Mouse (Mus musculus) liver, postnatal 0 days (tissue): ENCODE measurements around the gene Aldh18a1. TPM values are rescaled to one million over a fixed set of nuclear protein-coding genes. Genes with fewer than 3 reads are reported as not detected.
"Not testable (repeated sequence)": the region's sequence is repeated elsewhere in the genome, so short reads cannot be mapped to it uniquely, and the experiment has no call there.

Experiments used
- ATAC-seq: fragments of 200-750 bp; cut with Nextera tagmentation; 2 replicates; pipeline ENCODE4 v1.8.0; 2017; ENCODE audit warnings: mild to moderate bottlenecking, moderate library complexity
- DNase-seq: peaks from one replicate; pipeline ENCODE4 v3.0.0-alpha.2; 2016
- H3K27ac ChIP-seq: fragments of 300-500 bp; sonication (generic); 2 replicates; pipeline ENCODE4 v1.5.1; 2014; ENCODE audit warnings: antibody characterized with exemption, moderate library complexity, mild to moderate bottlenecking, low read depth
- H3K27me3 ChIP-seq: fragments of 300-500 bp; sonication (generic); 2 replicates; pipeline ENCODE4 v1.6.1; 2014; ENCODE audit warnings: low read length, control low read depth, mixed read lengths; ENCODE audit not compliant: insufficient read depth
- H3K36me3 ChIP-seq: fragments of 300-500 bp; sonication (generic); replicated peaks from 2 replicates; pipeline ENCODE4 v1.6.1; 2014; ENCODE audit warnings: mild to moderate bottlenecking, control low read depth, low read length, moderate library complexity, mixed read lengths; ENCODE audit not compliant: insufficient read depth
- H3K4me1 ChIP-seq: fragments of 300-500 bp; sonication (generic); 2 replicates; pipeline ENCODE4 v1.6.1; 2014; ENCODE audit warnings: antibody characterized with exemption, mild to moderate bottlenecking, control low read depth; ENCODE audit not compliant: insufficient read depth
- H3K4me2 ChIP-seq: fragments of 300-500 bp; sonication (generic); 2 replicates; pipeline ENCODE4 v1.6.1; 2014; ENCODE audit warnings: low read depth, mild to moderate bottlenecking, low read length, moderate library complexity, mixed read lengths
- H3K4me3 ChIP-seq: fragments of 300-500 bp; sonication (generic); 2 replicates; pipeline ENCODE4 v1.5.1; 2014; ENCODE audit warnings: low read depth, low read length
- H3K9ac ChIP-seq: fragments of 300-500 bp; sonication (generic); replicated peaks from 2 replicates; pipeline ENCODE4 v1.6.1; 2014; ENCODE audit warnings: mild to moderate bottlenecking, moderate library complexity
- H3K9me3 ChIP-seq: fragments of 300-500 bp; sonication (generic); 2 replicates; pipeline ENCODE4 v1.6.1; 2016; ENCODE audit warnings: mild to moderate bottlenecking, control low read depth, low read length, mixed read lengths
- CTCF ChIP-seq: sonication (generic); IDR thresholded peaks from 2 replicates; pipeline ENCODE4 v1.5.1; 2016; ENCODE audit warnings: antibody characterized with exemption, low read depth
- EP300 ChIP-seq: IDR thresholded peaks from 2 replicates; pipeline ENCODE4 v1.6.1; 2016; ENCODE audit warnings: antibody characterized with exemption, low read depth, mild to moderate bottlenecking
- WGBS: fragments of 180-500 bp; shearing (Covaris S2); extraction: QIAGEN DNeasy Blood & Tissue Kit; methylation state at CpG from one replicate; pipeline ENCODE4 v1.1.7; 2014; ENCODE audit not compliant: insufficient replicate concordance; 5-methylcytosine and 5-hydroxymethylcytosine counted together
- polyA plus RNA-seq: library from polyadenylated mRNA; unstranded; fragments of >200 nt; fragmentation: Nextera tagmentation; extraction: Ambion mirVana; gene quantifications from 2 replicates; pipeline ENCODE4 v1.2.1, GENCODE M21; 2015

Gene Aldh18a1
- polyA plus RNA-seq, 1 experiment from 2014 or later: 9.1 TPM

GRCm38 (mm10) chr19:40630096-40630495 lies 41.8 kb upstream of the Aldh18a1 start:
- Histone ChIP-seq H3K36me3 (no peaks in the 10 kb centered on the region), H3K4me1 (no peaks in the 10 kb centered on the region), H3K9ac (no peak overlapping the region), H3K27ac (peak overlapping the region; percentile 35; the same call in 1 of the 2 replicates), H3K4me3 (no peak overlapping the region), H3K27me3 (no peaks in the 10 kb centered on the region), H3K4me2 (no peak overlapping the region), H3K9me3 (no peaks in the 10 kb centered on the region)
- no peak for DNase-seq
- 77% methylated on average over 3 of the region's 3 CpGs for WGBS
- TF ChIP-seq EP300: no peak
- no peak for TF ChIP-seq CTCF
- ATAC-seq: no peak

GRCm38 (mm10) chr19:40628950-40629349 lies 40.7 kb upstream of the Aldh18a1 start:
- TF ChIP-seq EP300 (no peak), CTCF (no peak)
- ATAC-seq: no peak

GRCm38 (mm10) chr19:40625935-40626334 lies 37.7 kb upstream of the Aldh18a1 start:
- TF ChIP-seq CTCF (no peak), EP300 (no peak)
- Histone ChIP-seq H3K9ac (no peak overlapping the region), H3K27ac (no peak overlapping the region), H3K4me2 (no peak overlapping the region), H3K27me3 (no peaks in the 10 kb centered on the region), H3K4me3 (no peak overlapping the region), H3K9me3 (no peaks in the 10 kb centered on the region), H3K4me1 (no peaks in the 10 kb centered on the region), H3K36me3 (no peaks in the 10 kb centered on the region)
- 72% methylated on average over 12 of the region's 12 CpGs for WGBS
- no peak for DNase-seq
- ATAC-seq: no peak

More at GRCm38 (mm10) chr19:40628950-40629349, 40.7 kb upstream of the Aldh18a1 start:
- no peaks in the 10 kb centered on the region for H3K4me1 ChIP-seq
- no peak overlapping the region for H3K9ac ChIP-seq
- H3K27ac ChIP-seq: no peak overlapping the region
- no peaks in the 10 kb centered on the region for H3K36me3 ChIP-seq
- H3K4me3 ChIP-seq: no peak overlapping the region
- DNase-seq: no peak
- H3K9me3 ChIP-seq: no peaks in the 10 kb centered on the region
- no peaks in the 10 kb centered on the region for H3K27me3 ChIP-seq
- H3K4me2 ChIP-seq: no peak overlapping the region

GRCm38 (mm10) chr19:40621616-40622015 lies 33.4 kb upstream of the Aldh18a1 start:
- not testable (repeated sequence) for H3K36me3 ChIP-seq, ATAC-seq, H3K4me2 ChIP-seq, H3K9me3 ChIP-seq, H3K4me1 ChIP-seq, H3K27me3 ChIP-seq, H3K9ac ChIP-seq, DNase-seq, H3K4me3 ChIP-seq, H3K27ac ChIP-seq
- WGBS: 70% methylated on average over 10 of the region's 26 CpGs

GRCm38 (mm10) chr19:40616021-40616420 lies 27.8 kb upstream of the Aldh18a1 start:
- WGBS: 63% methylated on average over 7 of the region's 7 CpGs

GRCm38 (mm10) chr19:40614811-40615210 lies 26.5 kb upstream of the Aldh18a1 start:
- no peak overlapping the region for H3K27ac ChIP-seq
- no peak for TF ChIP-seq EP300
- 76% methylated on average over 7 of the region's 7 CpGs for WGBS
- peaks cover 4% of the 10 kb centered on the region for H3K4me1 ChIP-seq
- no peak for DNase-seq
- no peak overlapping the region for H3K4me2 ChIP-seq
- H3K9ac ChIP-seq: no peak overlapping the region
- H3K36me3 ChIP-seq: no peaks in the 10 kb centered on the region
- no peak for ATAC-seq
- no peaks in the 10 kb centered on the region for H3K9me3 ChIP-seq
- no peaks in the 10 kb centered on the region for H3K27me3 ChIP-seq
- H3K4me3 ChIP-seq: no peak overlapping the region

More at GRCm38 (mm10) chr19:40616021-40616420, 27.8 kb upstream of the Aldh18a1 start:
- Histone ChIP-seq H3K27ac (no peak overlapping the region), H3K27me3 (no peaks in the 10 kb centered on the region), H3K4me1 (peaks cover 4% of the 10 kb centered on the region), H3K36me3 (no peaks in the 10 kb centered on the region), H3K9me3 (no peaks in the 10 kb centered on the region), H3K9ac (no peak overlapping the region), H3K4me3 (no peak overlapping the region), H3K4me2 (no peak overlapping the region)
- DNase-seq (no peak), ATAC-seq (no peak)
- TF ChIP-seq CTCF: no peak
- TF ChIP-seq EP300: no peak
